Mouse (Mus musculus) mouse trophoblast stem cell (cell line): Measurements from ENCODE around the gene Spty2d1.

Experiments
- in situ Hi-C, 2 experiments: fragments of 300-500 bp; cut with MseI, MboI; formaldehyde crosslinking; loops; 2 replicates in 1 of 2; 3 replicates in 1 of 2; pipeline ENCODE4 v1.15.1; 2025

The Spty2d1 gene

DNA sequence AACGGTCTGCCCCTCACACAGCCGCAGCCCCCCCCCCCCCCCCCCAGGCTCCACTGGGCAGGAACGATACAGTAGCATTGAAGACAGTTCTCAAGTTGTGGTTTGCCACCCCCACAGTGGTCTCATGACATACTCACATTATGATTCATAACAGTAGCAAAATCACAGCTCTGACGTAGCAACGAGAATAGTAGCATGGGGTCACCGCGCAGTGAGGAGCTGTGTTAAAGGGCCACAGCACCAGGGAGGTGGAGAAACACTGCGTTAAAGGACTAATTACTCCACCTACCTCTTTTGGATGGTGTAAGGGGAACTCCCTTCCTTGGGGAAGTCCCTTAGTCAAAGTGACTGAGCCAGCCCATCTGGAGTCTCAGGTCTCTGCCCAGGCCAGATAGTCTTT is 14.3 kb upstream of the Spty2d1 start:
- in situ Hi-C loops = loop anchor here (5.0 kb wide), 2 partner anchors 60 to 125 kb away; no protein-coding TSS in a partner anchor

DNA sequence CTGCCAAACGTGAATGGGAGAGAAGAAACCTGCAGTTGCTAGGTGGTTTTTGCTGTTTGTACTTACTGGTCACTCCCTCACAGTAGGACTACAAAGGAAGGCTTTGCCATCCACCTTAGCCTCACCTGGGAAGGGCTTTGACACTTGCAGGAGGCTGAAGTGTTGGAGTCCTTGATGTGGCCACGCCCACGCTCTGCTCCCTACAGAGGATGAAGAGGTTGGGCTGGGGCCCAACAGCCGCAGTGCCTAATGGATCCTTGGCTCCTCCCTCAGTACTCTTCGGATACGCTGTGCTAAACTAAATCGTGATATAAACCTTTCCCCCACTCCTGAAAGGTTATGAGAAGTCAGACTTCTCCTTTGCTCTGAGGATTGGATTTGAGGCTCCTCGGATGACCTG is 12.7 kb upstream of the Spty2d1 start:
- in situ Hi-C loops = loop anchor here (5.0 kb wide), 2 partner anchors 61 to 126 kb away; no protein-coding TSS in a partner anchor

DNA sequence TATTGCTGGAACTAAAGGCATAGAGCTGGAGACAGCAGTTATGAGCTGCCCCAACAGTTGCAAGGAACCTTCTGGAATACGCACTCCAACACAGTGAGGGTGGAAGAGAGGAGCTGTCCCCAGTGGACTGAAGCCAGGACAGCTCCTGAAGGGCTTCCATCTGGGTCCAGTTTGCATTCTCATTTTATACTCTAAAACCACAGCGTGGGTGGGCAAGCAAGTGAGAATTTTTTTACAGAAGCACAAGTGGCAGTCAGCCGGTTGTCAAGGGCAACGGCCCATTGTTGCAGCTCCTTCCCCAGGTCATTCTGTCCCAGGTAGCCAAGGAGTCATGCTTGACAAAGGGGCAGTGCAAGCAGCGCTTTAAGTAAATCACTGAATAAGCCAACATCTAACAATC is 11.4 kb upstream of the Spty2d1 start:
- in situ Hi-C loops = loop anchor here (5.0 kb wide), 3 partner anchors 57 to 128 kb away; no protein-coding TSS in a partner anchor

DNA sequence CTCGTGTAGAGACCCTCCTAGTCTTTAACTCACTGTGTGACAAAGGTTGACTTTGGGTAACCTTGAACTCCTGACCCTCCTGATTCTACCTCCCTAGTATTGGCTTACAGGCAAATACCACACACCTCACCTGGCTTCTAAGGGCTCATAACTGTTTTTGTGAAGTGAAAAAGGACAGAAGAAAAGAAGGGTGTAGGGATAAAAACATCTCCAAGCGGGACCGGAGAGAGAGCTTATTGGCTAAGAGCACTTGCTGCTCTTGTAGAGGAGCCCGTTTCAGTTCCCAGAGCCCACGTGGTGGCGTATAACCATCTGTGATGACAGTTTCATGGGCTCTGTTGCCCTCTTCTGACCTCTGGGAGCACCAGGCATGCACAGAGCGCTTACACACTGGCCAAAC is 8.9 kb upstream of the Spty2d1 start:
- in situ Hi-C loops = loop anchor here in 1 of 2 experiments (5.0 kb wide), 1 partner anchor 55 kb away; no protein-coding TSS in a partner anchor

DNA sequence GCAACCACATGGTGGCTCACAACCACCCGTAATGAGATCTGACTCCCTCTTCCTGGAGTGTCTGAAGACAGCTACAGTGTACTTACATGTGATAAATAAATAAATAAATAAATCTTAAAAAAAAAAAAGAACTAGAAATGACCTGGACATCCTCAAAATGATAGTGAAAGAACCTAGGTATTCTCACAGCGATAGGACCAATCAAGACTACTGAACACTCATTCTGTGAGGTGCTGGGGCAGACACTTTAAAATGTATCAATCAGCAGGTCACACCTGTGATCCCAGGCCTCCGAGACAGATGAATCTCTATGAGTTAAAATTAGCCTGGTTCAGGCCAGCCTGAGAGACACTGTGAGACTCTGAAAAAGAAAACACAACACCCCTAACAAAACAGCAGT is 8.4 kb upstream of the Spty2d1 start:
- in situ Hi-C loops = loop anchor here in 1 of 2 experiments (5.0 kb wide), 1 partner anchor 54 kb away; no protein-coding TSS in a partner anchor

DNA sequence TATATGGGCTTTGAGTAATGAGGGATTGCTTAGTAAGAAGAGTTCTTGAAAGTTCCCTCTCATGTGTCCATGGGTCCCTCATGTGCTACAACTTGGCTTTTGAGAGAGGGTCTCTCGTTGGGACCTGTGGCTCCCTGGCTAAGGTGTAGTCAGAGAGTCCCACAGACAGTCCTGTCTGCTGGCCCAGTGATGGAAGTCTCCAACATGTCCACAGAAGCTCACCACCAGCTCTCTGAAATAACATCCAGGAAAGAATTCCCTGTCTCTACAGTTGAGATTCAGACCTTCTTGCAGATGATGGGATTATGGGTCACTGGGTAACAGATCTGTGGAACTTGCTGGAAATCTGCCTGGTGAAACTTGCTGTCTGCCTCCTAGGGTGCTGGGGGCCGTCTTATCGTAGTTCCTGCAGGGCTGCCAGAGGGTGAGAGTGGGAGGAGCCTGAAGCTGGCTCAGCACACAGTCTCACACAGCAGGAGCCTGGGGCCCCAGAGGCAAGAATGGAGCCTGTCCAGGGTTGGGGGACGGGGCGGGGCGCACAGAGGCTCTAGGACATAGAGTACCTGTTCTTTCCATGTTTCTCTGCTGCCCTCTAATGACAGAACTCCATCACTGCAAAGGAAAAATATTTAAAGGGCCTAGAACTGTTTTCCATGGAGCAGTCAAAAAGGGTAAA is 7.3 kb upstream of the Spty2d1 start:
- in situ Hi-C loops = loop anchor here in 1 of 2 experiments (5.0 kb wide), 1 partner anchor 53 kb away; no protein-coding TSS in a partner anchor

DNA sequence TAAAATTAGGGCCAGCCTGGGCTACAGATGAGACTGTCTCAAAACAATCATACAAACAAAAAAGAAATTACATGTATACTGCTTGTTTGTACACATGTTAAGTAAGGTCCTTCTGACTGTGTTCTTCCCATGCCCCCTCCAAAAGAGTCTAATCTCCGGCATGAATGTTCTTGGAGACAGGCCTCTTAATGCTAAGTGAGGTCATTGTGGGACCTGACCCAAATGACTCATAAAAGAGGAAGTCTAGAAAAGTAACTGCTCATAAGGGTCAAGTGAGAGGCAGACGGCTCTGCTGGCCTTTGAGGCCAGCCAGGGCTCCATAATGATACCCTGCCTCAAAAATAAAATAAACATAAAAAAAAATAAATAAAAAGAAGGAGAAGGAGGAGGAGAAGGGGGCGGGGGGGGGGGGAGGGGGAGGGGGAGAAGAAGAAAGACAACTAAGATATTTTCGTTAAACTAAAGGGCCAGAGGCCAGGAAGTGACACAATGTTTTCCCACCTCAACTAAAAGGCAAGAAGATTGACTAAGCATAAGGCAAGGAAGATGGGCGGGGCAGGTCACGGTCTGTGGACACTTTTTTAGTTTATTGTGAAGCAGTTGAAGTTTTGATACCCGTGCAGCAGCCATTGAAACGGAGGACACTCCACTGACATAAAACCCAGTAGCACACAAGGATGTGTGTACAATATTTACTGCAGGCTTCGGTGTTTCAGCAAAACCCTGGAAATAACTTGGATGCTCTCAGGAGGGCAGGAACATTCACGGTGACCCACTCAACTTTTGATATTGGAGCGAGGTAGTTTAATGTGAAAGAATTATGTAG is 6.6 kb upstream of the Spty2d1 start:
- in situ Hi-C loops = loop anchor here in 1 of 2 experiments (5.0 kb wide), 1 partner anchor 52 kb away; no protein-coding TSS in a partner anchor

DNA sequence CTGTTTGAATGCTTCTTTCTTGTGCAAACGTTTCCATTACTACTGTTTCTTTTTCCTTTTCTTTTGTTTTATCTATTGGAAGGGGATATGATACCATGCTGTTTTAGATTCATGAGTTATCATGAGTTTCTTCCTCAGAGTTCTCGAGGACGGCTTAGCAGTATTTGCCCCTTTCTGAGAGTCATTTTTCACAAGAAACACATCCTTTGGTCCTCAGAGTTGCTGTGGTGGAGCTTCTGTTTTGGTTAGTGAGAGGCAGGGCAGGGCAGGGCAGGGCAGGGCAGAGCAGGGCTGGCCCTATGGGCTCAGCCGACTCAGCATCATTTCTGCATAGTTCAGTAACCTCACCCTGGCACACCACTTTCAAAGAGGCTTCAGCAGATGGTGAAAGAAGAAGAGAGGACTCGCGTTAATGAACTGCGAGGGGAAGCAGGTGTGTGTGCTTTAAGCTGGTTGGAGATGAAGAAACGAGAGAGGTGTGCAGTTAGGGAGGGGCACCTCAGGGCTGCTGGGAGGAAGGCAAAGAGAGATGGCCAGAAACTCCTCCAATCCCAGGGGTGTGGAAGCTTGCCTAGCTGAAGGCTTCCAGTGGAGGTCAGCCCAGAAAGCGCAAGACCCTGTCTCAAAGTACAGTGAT is 5.0 kb upstream of the Spty2d1 start:
- in situ Hi-C loops = no loop called here

DNA sequence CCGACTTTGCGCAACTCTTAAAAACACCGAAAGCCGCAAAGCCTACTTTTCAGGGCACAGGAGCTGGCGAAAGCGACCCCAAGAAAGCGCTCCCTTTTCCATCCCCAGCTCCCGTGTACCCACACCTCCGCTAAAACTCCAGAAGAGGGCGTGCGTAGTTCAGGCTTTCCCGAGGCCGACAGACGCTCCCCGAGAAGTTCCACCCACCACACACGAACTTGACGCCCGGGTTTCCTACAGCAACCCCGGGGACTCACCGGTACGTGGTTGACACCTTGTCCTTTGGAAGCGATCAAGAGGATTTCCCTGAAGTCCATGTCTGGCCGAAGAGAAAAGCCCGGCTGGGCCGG is 418 bp downstream of the Spty2d1 start:
- in situ Hi-C loops = loop anchor here in 1 of 2 experiments (5.0 kb wide), 1 partner anchor 45 kb away; no protein-coding TSS in a partner anchor

DNA sequence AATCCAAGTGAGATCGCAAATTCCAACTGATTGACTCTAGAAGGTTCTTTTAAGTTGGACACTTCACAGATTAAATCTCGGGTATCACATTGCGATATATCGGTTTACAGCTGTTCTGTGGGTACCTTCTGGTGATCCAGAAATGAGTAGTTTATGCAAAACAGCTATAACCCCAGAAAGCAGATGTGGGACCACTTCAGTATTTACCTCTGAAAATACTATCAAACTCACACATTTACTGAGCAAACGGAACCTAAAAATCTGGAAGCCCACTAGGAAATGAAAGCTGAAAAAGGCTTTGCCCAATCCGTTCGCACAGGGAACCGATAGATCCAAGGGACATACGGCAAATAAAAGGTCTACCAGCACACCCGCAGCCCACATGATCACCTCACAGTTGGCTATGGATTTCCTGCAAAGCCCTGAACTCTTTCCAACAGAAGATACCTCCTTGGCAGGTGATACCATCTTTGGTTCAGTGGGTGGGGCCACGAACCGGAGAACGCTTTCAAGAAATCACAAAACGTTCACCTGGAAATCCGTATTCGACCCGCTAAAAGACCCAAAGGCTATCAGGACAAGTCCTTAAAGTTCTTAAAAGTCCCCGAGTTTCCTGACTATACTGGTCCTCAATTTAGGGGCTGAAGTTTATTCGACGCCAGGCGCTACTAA is 966 bp downstream of the Spty2d1 start:
- in situ Hi-C loops = loop anchor here in 1 of 2 experiments (5.0 kb wide), 1 partner anchor 45 kb away; no protein-coding TSS in a partner anchor

DNA sequence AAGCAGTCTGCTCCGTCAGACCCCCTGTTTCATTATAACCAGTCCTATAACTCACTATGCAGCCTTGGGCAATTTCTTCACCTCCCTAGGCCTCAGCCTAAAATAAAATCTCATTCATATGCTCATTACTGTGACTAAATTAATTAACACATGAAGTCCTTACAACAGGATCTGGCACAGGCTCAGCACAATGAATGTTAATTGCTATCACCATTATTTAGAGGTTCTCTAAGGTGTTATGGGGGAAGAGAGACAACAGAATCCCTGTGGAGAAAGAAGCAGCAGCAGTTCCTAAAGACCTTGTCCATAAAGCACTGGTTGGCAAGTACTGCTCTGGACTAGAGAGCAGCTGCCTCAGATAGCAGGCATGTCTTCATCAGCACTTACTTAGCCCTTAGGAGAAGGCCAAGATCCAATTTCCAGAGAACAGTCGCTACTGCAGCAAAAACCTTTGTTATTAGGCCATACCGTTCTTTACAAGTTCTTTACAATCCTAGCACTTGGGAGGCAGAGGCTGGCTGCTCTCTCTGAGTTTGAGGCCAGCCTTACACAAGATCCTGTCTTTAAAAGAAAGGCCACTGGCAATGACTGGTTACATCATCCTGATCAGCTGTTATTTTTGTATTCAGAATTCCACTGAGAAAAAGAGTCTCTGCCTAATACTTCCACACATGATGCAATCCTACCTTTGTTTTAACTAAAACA is 4.6 kb downstream of the Spty2d1 start:
- in situ Hi-C loops = no loop called here

DNA sequence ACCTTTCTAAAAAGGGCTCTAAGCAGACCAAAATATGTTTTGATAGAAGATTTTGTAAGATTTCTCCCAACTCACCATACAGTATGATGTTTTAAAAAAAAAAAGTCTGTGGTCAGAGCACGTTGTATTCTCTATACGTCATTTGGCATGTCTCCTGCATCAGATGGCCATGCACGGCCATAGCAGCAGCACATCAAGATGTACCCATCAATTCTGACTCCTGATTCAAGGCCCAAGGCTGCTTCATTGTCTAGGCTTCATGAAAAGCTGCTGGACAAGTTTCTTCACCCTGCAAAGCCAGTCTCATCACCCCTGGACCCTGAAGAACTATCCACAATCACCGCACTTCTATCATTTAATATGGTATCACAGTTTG is 6.3 kb downstream of the Spty2d1 start:
- in situ Hi-C loops = no loop called here

DNA sequence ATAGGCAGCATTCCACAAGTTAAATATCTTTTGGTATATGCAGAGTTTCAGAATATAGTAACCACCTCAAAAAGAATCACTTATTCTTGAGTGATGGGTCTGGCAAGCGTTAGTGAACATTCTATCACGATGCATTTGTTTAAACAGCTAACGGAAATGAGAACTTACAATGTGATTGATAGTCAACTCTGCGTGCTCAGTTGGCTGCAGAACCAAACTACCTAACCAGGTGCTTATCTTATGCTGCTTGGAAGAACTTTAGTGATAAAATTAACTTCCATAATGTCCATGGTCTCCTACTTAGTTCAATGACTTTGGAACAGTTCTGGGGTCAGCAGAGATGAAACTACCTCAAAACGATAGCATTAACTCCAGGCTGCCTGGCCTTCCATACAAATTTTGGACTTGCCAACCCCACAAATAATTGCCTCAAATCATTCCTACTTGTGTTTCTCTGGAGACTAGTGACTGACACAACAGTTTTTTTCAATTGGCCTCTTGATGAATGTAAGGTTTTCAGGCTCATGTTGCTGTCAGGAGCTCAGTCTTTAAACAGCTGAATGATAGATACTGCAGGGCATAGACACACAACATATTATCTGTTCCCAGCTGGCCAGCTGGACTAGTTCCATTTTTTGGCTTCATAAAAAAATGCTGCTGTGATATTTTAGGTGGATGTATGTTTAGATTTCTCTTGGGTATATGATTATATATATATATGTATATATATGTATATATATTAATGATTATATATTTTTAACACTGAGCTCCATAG is 6.9 kb downstream of the Spty2d1 start:
- in situ Hi-C loops = no loop called here

DNA sequence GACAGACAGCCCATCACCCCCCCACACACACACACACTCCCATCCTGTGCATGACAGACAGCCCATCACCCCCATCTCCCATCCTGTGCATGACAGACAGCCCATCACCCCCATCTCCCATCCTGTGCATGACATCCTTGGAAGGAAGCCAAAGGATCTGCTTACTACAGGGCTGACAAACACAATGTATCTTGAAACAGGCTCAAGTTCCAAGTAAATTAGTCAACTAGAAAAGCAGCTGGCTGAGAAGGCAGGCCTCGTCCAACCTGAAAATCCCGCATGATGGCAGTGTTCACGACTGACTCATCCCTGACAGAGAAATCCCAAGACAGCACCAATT is 7.6 kb downstream of the Spty2d1 start:
- in situ Hi-C loops = no loop called here

DNA sequence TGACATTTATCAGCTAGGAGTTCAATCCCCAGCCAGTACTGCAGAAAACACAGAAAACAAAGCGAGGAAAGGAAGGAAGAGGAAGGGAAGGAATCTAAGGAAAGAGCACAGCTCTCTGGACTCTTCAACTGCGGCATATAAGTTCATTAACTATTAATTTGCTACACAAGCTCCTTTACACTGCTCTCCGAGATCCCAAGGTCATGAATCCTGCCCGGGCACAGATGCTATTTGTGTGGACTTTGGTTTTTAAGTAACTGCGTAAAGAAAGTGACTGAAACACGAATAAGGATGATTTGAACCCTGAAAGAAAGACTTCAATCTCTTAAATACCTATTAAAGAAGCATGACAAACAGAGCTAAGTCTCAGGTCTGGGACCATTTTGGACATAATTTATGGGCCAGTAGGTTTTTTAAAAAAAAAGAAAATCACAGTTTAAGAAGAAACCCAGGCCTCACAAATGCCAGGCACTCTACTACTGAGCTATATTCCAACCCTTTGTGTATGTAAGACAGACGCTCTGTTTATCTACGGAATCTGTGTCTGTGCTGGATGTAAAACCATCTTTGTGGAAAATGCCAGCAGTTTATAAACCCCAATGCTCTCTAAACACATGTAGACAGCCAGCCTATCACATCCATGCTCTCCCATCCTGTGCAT is 8.1 kb downstream of the Spty2d1 start:
- in situ Hi-C loops = no loop called here

DNA sequence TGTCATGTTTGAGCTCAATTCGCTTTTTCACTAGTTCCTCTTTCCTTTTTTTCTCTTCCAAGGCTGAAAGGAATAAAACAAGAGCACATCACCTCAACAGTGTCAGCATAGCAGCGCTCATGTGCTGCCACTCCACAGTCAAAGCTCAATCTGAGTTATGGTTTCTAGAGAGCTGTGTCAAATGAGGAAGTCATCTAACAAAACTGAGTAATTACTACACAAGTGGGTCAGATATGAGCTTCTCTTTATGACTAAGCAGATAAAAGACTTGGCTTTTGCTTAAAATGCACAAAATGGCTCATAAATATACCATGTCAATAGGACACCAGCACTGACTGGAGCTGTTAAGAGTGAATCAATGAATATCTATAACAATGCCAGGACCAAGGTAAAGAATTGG is 9.3 kb downstream of the Spty2d1 start:
- in situ Hi-C loops = no loop called here

DNA sequence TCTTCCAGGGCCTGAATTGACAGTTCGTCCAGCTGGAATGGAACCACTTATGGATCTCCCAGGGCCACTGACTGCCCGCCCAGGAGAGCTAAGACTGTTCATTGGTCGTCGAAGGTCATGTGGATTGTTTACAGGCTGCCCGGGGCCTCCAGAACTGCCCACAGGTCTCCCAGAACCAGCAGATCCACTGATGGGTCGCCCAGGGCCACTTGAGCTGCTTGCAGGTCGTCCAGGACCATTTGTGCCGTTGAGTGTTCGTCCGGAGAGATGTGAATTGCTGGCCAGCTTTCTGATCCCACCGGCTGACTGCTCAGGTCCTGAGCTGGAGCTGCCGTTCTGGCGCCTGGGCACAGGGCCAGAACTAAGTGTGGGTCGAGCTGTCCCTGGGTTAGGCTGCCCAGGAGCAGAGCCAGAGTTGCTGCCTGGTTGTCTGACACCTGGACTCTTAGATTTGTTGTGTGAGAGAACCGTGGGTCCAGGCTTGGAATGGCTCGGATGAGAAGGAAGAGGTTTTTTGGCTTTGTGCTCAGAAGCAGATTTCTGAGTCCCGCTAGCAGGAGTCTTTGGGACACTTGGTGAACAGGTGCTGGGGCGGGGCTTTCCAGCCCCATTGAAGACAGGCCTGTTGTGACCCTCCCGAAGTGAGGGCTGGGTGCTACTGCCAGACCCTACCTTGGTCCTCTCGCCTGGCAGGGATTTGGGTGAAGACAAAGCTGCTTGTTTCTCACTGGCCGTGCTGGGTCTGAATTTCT is 10.4 kb downstream of the Spty2d1 start:
- in situ Hi-C loops = no loop called here

DNA sequence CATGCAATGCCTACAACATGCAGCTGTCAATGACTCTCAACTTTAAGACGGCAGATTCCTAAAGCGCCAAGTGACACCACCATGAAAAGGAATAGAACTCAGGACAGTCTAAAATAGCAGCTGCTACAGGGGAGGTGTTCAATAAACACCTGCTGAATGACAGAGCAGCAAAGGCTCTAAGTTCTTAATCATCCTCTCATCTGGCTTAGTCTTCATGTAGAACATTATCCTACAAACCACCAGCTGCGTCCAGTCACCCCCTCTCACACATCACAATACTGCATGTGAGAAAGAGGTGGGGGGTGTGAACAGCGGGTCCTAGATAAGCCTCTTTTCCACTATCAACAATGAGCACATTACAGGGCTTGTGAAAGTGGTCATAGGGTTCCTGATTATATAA is 11.2 kb downstream of the Spty2d1 start:
- in situ Hi-C loops = no loop called here

DNA sequence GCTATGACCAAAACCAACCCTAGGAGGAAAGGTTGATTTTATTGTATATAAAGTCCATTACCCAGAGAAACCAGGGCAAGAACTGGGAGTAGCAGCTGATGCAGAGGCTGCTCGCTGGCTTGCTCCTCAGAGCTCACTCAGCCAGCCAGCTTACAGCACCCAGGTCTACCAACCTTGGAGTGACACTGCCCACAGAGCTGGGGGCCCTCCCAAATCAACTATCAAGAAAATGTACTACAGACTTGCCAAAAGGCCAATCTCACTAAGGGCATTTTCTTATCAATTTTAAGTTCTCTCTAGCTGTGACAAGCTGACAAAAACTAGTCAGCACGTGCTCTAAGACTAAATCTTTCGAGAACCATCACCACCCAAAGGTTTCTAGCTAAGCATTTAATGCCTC is 12.7 kb downstream of the Spty2d1 start:
- in situ Hi-C loops = no loop called here
